In the genomic region with DNA sequence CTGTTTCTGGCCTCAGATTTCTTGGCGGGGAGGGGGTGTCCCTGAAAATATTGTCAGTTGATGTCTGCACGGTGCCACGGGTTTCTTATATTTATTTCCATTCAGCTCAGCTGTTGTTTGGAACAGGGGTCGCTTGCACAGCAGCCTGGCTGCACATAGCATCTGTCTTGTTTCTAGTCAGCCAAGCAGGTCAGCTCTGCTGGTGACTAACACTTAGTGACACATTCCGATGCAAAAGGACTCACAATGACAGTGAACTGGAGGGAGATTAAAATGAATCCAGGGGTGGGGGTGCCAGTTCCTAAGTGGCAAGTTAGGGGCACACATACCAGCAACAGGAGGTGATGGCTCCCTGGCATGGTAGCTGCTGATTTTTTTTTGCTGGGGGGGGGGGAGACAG, we compare ENCODE assay signal across 10 mouse cellular contexts. TPM values are rescaled to one million over a fixed set of nuclear protein-coding genes. Genes with fewer than 3 reads are reported as not detected.
A peak's percentile ranks its signal among the peaks of the same experiment; 100 is the strongest.
DNase-seq lines count a peak whose midpoint lies in the region; ATAC-seq and TF ChIP-seq lines count a peak whose summit lies in the region.
"Had no signal": no experiment of that assay in that cellular context is flagged by ENCODE, and none has a peak within 500 bp of the region (broad histone marks: within the 10 kb centered on the region; RNA-seq: fewer than 3 reads in every experiment).

No protein-coding gene starts in this region.

- no peak for TF ChIP-seq EP300 in liver, postnatal 0 days (IDR thresholded peaks at IDR 0.05; ENCODE audit: low read depth)

- intact Hi-C loops in heart, postnatal 14 days (cut with DNase I) = no loop called here

- no peaks in the 10 kb centered on the region for H3K9me3 ChIP-seq in heart, embryonic 15.5 days (replicated peaks)
- no peaks in the 10 kb centered on the region for H3K9me3 ChIP-seq in embryonic facial prominence, embryonic 10.5 days
- no peaks in the 10 kb centered on the region for H3K9me3 ChIP-seq in hindbrain, embryonic 10.5 days
- H3K9me3 ChIP-seq in midbrain, embryonic 14.5 days (ENCODE audit: control insufficient read depth, low read length) = no peaks in the 10 kb centered on the region
- H3K9me3 ChIP-seq in liver, postnatal 0 days (ENCODE audit: low read length) = no peaks in the 10 kb centered on the region

- no peak overlapping the region for H3K9ac ChIP-seq in heart, embryonic 15.5 days
- peak overlapping the region; percentile 74 for H3K9ac ChIP-seq in midbrain, embryonic 14.5 days (replicated peaks; ENCODE audit: low read length)
- no peak overlapping the region for H3K9ac ChIP-seq in liver, postnatal 0 days (replicated peaks)

- H3K36me3 ChIP-seq in heart, embryonic 15.5 days = no peaks in the 10 kb centered on the region
- no peaks in the 10 kb centered on the region for H3K36me3 ChIP-seq in embryonic facial prominence, embryonic 10.5 days (replicated peaks)
- no peaks in the 10 kb centered on the region for H3K36me3 ChIP-seq in hindbrain, embryonic 10.5 days
- no peaks in the 10 kb centered on the region for H3K36me3 ChIP-seq in midbrain, embryonic 14.5 days (ENCODE audit: control insufficient read depth, insufficient read depth, low read length)
- H3K36me3 ChIP-seq in liver, postnatal 0 days (replicated peaks; ENCODE audit: insufficient read depth, low read length) = no peaks in the 10 kb centered on the region

- no peak for TF ChIP-seq CTCF in liver, postnatal 0 days (IDR thresholded peaks at IDR 0.05; ENCODE audit: low read depth)

- peak overlapping the region; percentile 73 for H3K4me2 ChIP-seq in heart, embryonic 15.5 days
- peak overlapping the region; percentile 73 for H3K4me2 ChIP-seq in midbrain, embryonic 14.5 days (ENCODE audit: low read length)
- H3K4me2 ChIP-seq in liver, postnatal 0 days (ENCODE audit: low read depth, low read length) = no peak overlapping the region

- 6% methylated on average over 5 of the region's 5 CpGs for WGBS in heart, embryonic 15.5 days
- WGBS in embryonic facial prominence, embryonic 10.5 days = 9% methylated on average over 5 of the region's 5 CpGs
- 2% methylated on average over 5 of the region's 5 CpGs for WGBS in hindbrain, embryonic 10.5 days
- WGBS in midbrain, embryonic 14.5 days = 4% methylated on average over 5 of the region's 5 CpGs
- WGBS in liver, postnatal 0 days (ENCODE audit: insufficient replicate concordance) = 24% methylated on average over 5 of the region's 5 CpGs

- no peak overlapping the region for H3K27ac ChIP-seq in heart, embryonic 15.5 days
- no peak overlapping the region; the same call in 1 of the 2 replicates for H3K27ac ChIP-seq in embryonic facial prominence, embryonic 10.5 days (replicated peaks)
- H3K27ac ChIP-seq in hindbrain, embryonic 10.5 days = peak overlapping the region; percentile 76
- H3K27ac ChIP-seq in midbrain, embryonic 14.5 days (replicated peaks; ENCODE audit: low read depth, low read length) = peak overlapping the region; percentile 86
- H3K27ac ChIP-seq in liver, postnatal 0 days (ENCODE audit: low read depth) = no peak overlapping the region
- H3K27ac ChIP-seq: macrophage had no signal

- DNase-seq in heart, postnatal 14 days = no peak
- DNase-seq in embryonic facial prominence, embryonic 10.5 days (ENCODE audit: low spot score) = peak; percentile 16
- no peak for DNase-seq in hindbrain, embryonic 10.5 days (ENCODE audit: low spot score)
- no peak for DNase-seq in midbrain, embryonic 14.5 days
- DNase-seq in liver, postnatal 0 days = no peak
- DNase-seq in spleen, adult 18-20 months = no peak
- DNase-seq in kidney, postnatal 10 days = no peak
- DNase-seq: adrenal gland, postnatal 36 days had no signal

- peaks cover 42% of the 10 kb centered on the region for H3K27me3 ChIP-seq in heart, embryonic 15.5 days
- peaks cover 64% of the 10 kb centered on the region for H3K27me3 ChIP-seq in embryonic facial prominence, embryonic 10.5 days (replicated peaks; ENCODE audit: low read depth, poor library complexity, severe bottlenecking)
- H3K27me3 ChIP-seq in hindbrain, embryonic 10.5 days (ENCODE audit: insufficient read depth, poor library complexity, severe bottlenecking) = peaks cover 79% of the 10 kb centered on the region
- H3K27me3 ChIP-seq in midbrain, embryonic 14.5 days (ENCODE audit: control insufficient read depth, insufficient read depth, low read length) = no peaks in the 10 kb centered on the region
- peaks cover 16% of the 10 kb centered on the region; the same call in 1 of the 2 replicates for H3K27me3 ChIP-seq in liver, postnatal 0 days (ENCODE audit: insufficient read depth, low read length)

- no peak for ATAC-seq in heart, embryonic 15.5 days (replicated peaks; ENCODE audit: insufficient number of reproducible peaks, insufficient read depth, low FRiP score, low read depth)
- no peak for ATAC-seq in midbrain, embryonic 14.5 days (ENCODE audit: low FRiP score, low TSS enrichment)
- no peak for ATAC-seq in liver, postnatal 0 days

- H3K4me3 ChIP-seq in heart, embryonic 15.5 days = no peak overlapping the region
- peak overlapping the region; percentile 60 for H3K4me3 ChIP-seq in embryonic facial prominence, embryonic 10.5 days
- H3K4me3 ChIP-seq in hindbrain, embryonic 10.5 days = peak overlapping the region; percentile 56
- peak overlapping the region; percentile 48 for H3K4me3 ChIP-seq in midbrain, embryonic 14.5 days (replicated peaks; ENCODE audit: low read depth, low read length)
- no peak overlapping the region for H3K4me3 ChIP-seq in liver, postnatal 0 days (ENCODE audit: low read depth, low read length)

- peaks cover 14% of the 10 kb centered on the region for H3K4me1 ChIP-seq in heart, embryonic 15.5 days (replicated peaks)
- peaks cover 27% of the 10 kb centered on the region for H3K4me1 ChIP-seq in embryonic facial prominence, embryonic 10.5 days
- H3K4me1 ChIP-seq in hindbrain, embryonic 10.5 days (replicated peaks) = peaks cover 47% of the 10 kb centered on the region
- peaks cover 44% of the 10 kb centered on the region for H3K4me1 ChIP-seq in midbrain, embryonic 14.5 days (ENCODE audit: control insufficient read depth, insufficient read depth, low read length)
- H3K4me1 ChIP-seq in liver, postnatal 0 days (ENCODE audit: insufficient read depth) = no peaks in the 10 kb centered on the region

RNA-seq across cellular contexts. Expression of a gene that starts 0.8 kb away (rescaled TPM):
- polyA plus RNA-seq in heart, embryonic 15.5 days (2015; fragmentation: Nextera tagmentation; extraction: Ambion mirVana) = 0.19 and 0.24 TPM in 2 replicates
- total RNA-seq in heart, postnatal 14 days (2021) = not detected
- 2.3 and 2.6 TPM in 2 replicates for polyA plus RNA-seq in embryonic facial prominence, embryonic 10.5 days (2016; fragmentation: Nextera tagmentation; extraction: Ambion mirVana)
- 4.9 and 8.9 TPM in 2 replicates for polyA plus RNA-seq in hindbrain, embryonic 10.5 days (2016; fragmentation: Nextera tagmentation; extraction: Ambion mirVana)
- polyA plus RNA-seq in midbrain, embryonic 14.5 days (2014; fragmentation: Nextera tagmentation; extraction: Ambion mirVana) = 30.4 and 31.6 TPM in 2 replicates
- polyA plus RNA-seq in liver, postnatal 0 days (2015; fragmentation: Nextera tagmentation; extraction: Ambion mirVana) = 0.05 TPM in 1 of 2 replicates, not detected in the other
- polyA plus RNA-seq: macrophage had no signal

Comparison
In these comparisons a context has a peak if more than half of its experiments do, and no peak if none do; other contexts are left out.
1. H3K27ac ChIP-seq: peak in hindbrain, embryonic 10.5 days (single experiment) and midbrain, embryonic 14.5 days (single experiment); none in heart, embryonic 15.5 days (single experiment), embryonic facial prominence, embryonic 10.5 days (single experiment) and liver, postnatal 0 days (single experiment).
2. H3K4me3 ChIP-seq: peak in embryonic facial prominence, embryonic 10.5 days (single experiment), hindbrain, embryonic 10.5 days (single experiment) and midbrain, embryonic 14.5 days (single experiment); none in heart, embryonic 15.5 days (single experiment) and liver, postnatal 0 days (single experiment).